Mouse (Mus musculus) stomach, postnatal 0 days (tissue): ENCODE measurements at regions not wholly inside any gene's neighbourhood (a gene's known extent, or its start where the extent isn't known, plus 50 kb on each side); places are given as distances from the start of the nearest gene placed in this dataset.

ENCODE experiments used
- ATAC-seq: fragments of 200-750 bp; cut with Nextera tagmentation; 2 replicates; pipeline ENCODE4 v1.8.0; 2017; ENCODE audit not compliant: low FRiP score, low TSS enrichment
- DNase-seq: peaks from one replicate; pipeline ENCODE4 v3.0.0-alpha.2; 2016; ENCODE audit warnings: low spot score
- H3K27ac ChIP-seq: fragments of 300-500 bp; sonication (generic); replicated peaks from 2 replicates; pipeline ENCODE4 v1.5.1; 2014; ENCODE audit warnings: mild to moderate bottlenecking, control low read depth
- H3K27me3 ChIP-seq: fragments of 300-500 bp; sonication (generic); 2 replicates; pipeline ENCODE4 v1.6.1; 2014; ENCODE audit warnings: low read length; ENCODE audit not compliant: control insufficient read depth, insufficient read depth
- H3K36me3 ChIP-seq: fragments of 300-500 bp; sonication (generic); 2 replicates; pipeline ENCODE4 v1.6.1; 2014; ENCODE audit warnings: low read length, mixed read lengths; ENCODE audit not compliant: control insufficient read depth, insufficient read depth
- H3K4me1 ChIP-seq: fragments of 300-500 bp; sonication (generic); replicated peaks from 2 replicates; pipeline ENCODE4 v1.6.1; 2014; ENCODE audit warnings: antibody characterized with exemption; ENCODE audit not compliant: control insufficient read depth, insufficient read depth
- H3K4me2 ChIP-seq: fragments of 300-500 bp; sonication (generic); replicated peaks from 2 replicates; pipeline ENCODE4 v1.6.1; 2014; ENCODE audit warnings: low read depth, mild to moderate bottlenecking, control low read depth, moderate library complexity
- H3K4me3 ChIP-seq: fragments of 300-500 bp; sonication (generic); 2 replicates; pipeline ENCODE4 v1.5.1; 2014; ENCODE audit warnings: low read depth, low read length, control low read depth
- H3K9ac ChIP-seq: fragments of 300-500 bp; sonication (generic); 2 replicates; pipeline ENCODE4 v1.6.1; 2014; ENCODE audit warnings: mild to moderate bottlenecking, low read length, control low read depth, mixed read lengths
- H3K9me3 ChIP-seq: fragments of 300-500 bp; sonication (generic); 2 replicates; pipeline ENCODE4 v1.6.1; 2016; ENCODE audit warnings: low read length; ENCODE audit not compliant: control insufficient read depth
- CTCF ChIP-seq: IDR thresholded peaks from 2 replicates; pipeline ENCODE4 v1.5.1; 2016; ENCODE audit warnings: antibody characterized with exemption, low read depth, mild to moderate bottlenecking, moderate library complexity
- EP300 ChIP-seq: optimal IDR thresholded peaks from 2 replicates; pipeline ENCODE3; 2016; ENCODE audit warnings: antibody characterized with exemption
- WGBS: fragments of 180-500 bp; shearing (Covaris S2); extraction: QIAGEN DNeasy Blood & Tissue Kit; methylation state at CpG from one replicate; pipeline ENCODE4 v1.1.7; 2014; 5-methylcytosine and 5-hydroxymethylcytosine counted together

DNA sequence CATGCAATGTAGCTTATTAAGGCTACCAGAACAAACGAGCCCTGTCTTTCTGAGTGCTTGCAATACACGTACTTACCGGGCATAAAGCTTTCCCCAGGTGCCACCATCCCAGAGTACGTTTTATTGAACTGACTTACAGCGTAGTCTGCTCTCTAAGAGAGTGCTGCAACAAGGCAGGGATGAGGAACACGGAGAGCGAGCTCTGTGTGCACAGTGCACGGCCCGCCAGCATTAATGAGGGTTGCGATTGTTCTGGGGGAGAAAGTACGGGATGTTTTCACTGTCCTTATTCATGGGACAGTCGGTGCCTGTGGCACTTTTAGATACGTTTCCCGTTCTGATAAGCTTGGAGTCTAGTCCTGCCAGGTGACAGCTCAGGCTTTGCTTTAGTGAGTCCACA, 331.7 kb downstream of the Etnk1 start:
- Histone ChIP-seq H3K36me3 (no peaks in the 10 kb centered on the region), H3K27ac (no peak overlapping the region), H3K9ac (no peak overlapping the region), H3K27me3 (no peaks in the 10 kb centered on the region), H3K9me3 (no peaks in the 10 kb centered on the region), H3K4me2 (no peak overlapping the region), H3K4me1 (no peaks in the 10 kb centered on the region), H3K4me3 (no peak overlapping the region)
- no peak for ATAC-seq
- DNase-seq: no peak
- WGBS: 79% methylated on average over 14 of the region's 14 CpGs
- TF ChIP-seq EP300: no peak
- TF ChIP-seq CTCF: no peak

DNA sequence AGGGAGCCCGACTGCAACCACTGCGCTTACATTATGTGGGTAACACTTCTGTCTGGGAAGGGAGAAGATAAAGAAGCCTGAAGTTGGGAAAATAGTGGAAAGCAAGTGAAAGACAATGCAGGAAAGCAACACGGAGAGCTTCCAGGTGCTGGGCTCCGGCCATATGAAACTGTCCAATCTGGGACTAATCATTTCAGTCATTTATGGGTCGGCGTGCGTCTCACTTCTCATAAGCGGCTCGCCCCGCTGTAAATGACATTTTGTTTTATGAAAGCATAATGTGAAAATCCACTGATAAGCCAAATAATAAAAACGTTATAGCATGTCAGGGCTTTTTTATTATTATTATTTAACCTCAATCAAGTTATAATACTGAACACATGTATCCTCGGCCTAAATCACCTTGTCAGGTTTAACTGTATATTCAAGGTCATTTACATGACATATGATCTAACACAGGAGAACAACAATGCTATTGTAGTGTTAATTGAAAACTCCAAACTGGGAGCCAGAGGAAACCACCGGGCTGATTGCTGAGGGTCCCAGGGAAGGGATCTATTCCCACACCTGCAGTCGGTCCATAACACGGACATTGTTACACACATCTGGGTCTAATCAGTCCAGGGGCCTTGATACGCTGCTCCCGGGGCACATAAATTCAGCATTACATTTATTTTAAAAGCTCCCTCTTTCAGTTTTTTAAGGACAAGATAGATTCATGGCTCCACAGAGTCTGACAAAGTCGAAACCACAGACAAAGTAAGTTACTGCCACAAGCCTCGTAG, 332.4 kb downstream of the Etnk1 start:
- no peaks in the 10 kb centered on the region for H3K36me3 ChIP-seq
- H3K9me3 ChIP-seq: no peaks in the 10 kb centered on the region
- DNase-seq: no peak
- WGBS: 83% methylated on average over 19 of the region's 19 CpGs
- no peaks in the 10 kb centered on the region for H3K4me1 ChIP-seq
- no peak overlapping the region for H3K9ac ChIP-seq
- H3K4me2 ChIP-seq: no peak overlapping the region
- no peak overlapping the region for H3K27ac ChIP-seq
- no peak overlapping the region for H3K4me3 ChIP-seq
- ATAC-seq: no peak
- no peaks in the 10 kb centered on the region for H3K27me3 ChIP-seq
- no peak for TF ChIP-seq EP300
- TF ChIP-seq CTCF: no peak

DNA sequence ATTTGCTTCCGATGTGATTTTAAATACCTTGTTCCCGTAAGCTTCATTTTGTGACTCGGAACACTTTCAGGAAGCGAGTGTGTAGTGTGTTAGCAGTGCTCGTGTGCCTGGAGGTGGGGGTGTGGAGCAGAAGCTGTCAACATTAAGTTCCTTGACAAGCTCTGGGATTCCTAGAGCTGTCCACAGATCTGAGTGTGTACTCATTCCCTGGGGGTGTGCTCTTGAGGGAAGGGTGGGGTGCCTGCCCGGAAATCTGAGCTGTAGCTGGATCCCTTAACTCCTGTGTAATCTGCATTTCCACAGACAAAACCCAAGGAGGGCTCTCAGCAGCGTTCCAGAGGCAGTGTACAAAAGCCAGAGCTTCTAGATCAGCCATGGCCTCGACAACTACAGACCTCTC, 335.8 kb downstream of the Etnk1 start:
- Histone ChIP-seq H3K9ac (no peak overlapping the region), H3K27ac (no peak overlapping the region), H3K4me1 (no peaks in the 10 kb centered on the region), H3K27me3 (no peaks in the 10 kb centered on the region), H3K36me3 (no peaks in the 10 kb centered on the region), H3K4me3 (no peak overlapping the region), H3K4me2 (no peak overlapping the region), H3K9me3 (no peaks in the 10 kb centered on the region)
- ATAC-seq: no peak
- no peak for TF ChIP-seq CTCF
- TF ChIP-seq EP300: no peak
- WGBS: 70% methylated on average over 8 of the region's 8 CpGs
- no peak for DNase-seq

DNA sequence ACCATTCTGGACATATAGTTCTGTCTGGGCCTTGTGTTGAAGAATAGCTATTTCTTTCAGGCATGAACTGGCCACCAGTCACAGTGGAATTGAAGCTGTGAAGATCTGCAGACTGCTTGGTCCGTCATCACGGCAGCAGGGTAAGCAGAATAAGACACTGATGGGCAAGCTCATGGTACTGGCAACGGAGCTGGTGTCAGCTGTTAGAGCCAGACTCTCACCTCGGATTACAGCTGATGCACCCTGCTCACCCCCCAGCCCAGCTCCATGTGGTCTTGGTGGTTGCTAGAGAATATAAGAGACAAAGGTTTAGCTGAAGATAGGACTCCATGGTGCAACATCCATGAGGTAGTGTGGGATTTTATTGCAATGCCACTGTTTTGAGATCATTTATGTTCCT, 336.9 kb downstream of the Etnk1 start:
- Histone ChIP-seq H3K4me3 (no peak overlapping the region), H3K4me1 (no peaks in the 10 kb centered on the region), H3K9me3 (no peaks in the 10 kb centered on the region), H3K36me3 (no peaks in the 10 kb centered on the region), H3K27me3 (no peaks in the 10 kb centered on the region), H3K4me2 (no peak overlapping the region), H3K9ac (no peak overlapping the region), H3K27ac (no peak overlapping the region)
- ATAC-seq: no peak
- TF ChIP-seq CTCF (no peak), EP300 (no peak)
- 89% methylated on average over 4 of the region's 4 CpGs for WGBS
- DNase-seq: no peak

DNA sequence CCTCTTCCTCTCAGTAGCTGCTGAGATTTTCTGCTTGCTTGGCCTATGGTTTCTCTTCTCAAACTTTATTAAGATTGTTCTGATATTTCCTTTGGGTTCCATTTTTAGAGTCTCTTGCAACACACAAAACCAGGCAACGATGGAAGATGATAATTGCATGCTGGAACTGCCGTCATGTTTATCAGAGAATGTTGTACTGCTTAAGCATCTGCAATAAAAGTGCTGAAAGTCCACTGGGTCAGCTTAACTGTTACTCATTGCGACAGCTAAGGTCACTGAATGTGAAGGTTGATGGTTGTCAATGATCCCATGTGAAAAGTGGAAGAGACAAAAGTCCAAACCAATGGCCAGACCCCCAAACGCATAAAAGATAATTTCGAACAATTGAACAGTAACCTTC, 346.4 kb downstream of the Etnk1 start:
- Histone ChIP-seq H3K4me3 (no peak overlapping the region), H3K36me3 (no peaks in the 10 kb centered on the region), H3K27ac (no peak overlapping the region), H3K27me3 (no peaks in the 10 kb centered on the region), H3K4me2 (no peak overlapping the region), H3K4me1 (no peaks in the 10 kb centered on the region), H3K9me3 (no peaks in the 10 kb centered on the region), H3K9ac (no peak overlapping the region)
- no peak for DNase-seq
- TF ChIP-seq EP300: no peak
- no peak for TF ChIP-seq CTCF
- 82% methylated on average over 5 of the region's 5 CpGs for WGBS
- no peak for ATAC-seq

DNA sequence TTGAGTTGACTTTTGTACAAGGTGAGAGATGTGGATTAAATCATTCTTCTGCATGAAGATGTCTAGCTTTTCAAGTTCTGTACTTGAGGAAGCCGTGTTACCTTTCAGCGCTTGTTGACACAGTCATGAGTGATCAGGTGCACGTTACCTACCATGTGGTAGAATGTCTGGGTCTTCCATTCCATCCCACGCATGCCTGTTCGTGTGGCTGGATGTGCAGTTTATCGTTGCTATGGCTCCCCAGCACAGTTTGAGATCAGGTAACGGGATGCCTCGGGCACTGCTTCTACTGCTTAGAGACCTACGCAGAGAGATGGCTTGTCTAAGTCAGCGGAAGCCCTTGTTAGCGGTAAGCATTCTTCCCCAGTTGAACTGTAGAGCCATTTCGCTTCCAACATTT, 348.1 kb downstream of the Etnk1 start:
- 88% methylated on average over 12 of the region's 12 CpGs for WGBS
- Histone ChIP-seq H3K36me3 (no peaks in the 10 kb centered on the region), H3K9me3 (no peaks in the 10 kb centered on the region), H3K27me3 (no peaks in the 10 kb centered on the region), H3K4me1 (no peaks in the 10 kb centered on the region), H3K4me3 (no peak overlapping the region), H3K27ac (no peak overlapping the region), H3K4me2 (no peak overlapping the region), H3K9ac (no peak overlapping the region)
- TF ChIP-seq EP300 (no peak), CTCF (no peak)
- DNase-seq: no peak
- ATAC-seq: no peak
